ENCODE assay signal across 9 mouse cellular contexts in genomic region chr19:43920453-43921300, GRCm38 (mm10). TPM values are rescaled to one million over a fixed set of nuclear protein-coding genes. Genes with fewer than 3 reads are reported as not detected.
DNase-seq lines count a peak whose midpoint lies in the region; ATAC-seq and TF ChIP-seq lines count a peak whose summit lies in the region.
"Had no signal": no experiment of that assay in that cellular context is flagged by ENCODE, and none has a peak within 500 bp of the region (broad histone marks: within the 10 kb centered on the region; RNA-seq: fewer than 3 reads in every experiment).

No protein-coding gene starts in this region.

- no peak for DNase-seq in forebrain, embryonic 10.5 days (ENCODE audit: extremely low spot score, low spot score)
- peak; percentile 47 to 68 for DNase-seq in kidney, postnatal 25 days
- DNase-seq in midbrain, postnatal 0 days (ENCODE audit: low spot score): no peak
- DNase-seq in left cerebral cortex, adult 9 months (ENCODE audit: low spot score in 2 of 2): no peak
- DNase-seq in spleen, postnatal 4 days (ENCODE audit: low spot score in 2 of 2): no peak
- DNase-seq in thymus, postnatal 36 days: no peak
- DNase-seq: cerebellum, adult 2 months had no signal

- no peak overlapping the region for H3K9ac ChIP-seq in forebrain, embryonic 15.5 days (replicated peaks)
- H3K9ac ChIP-seq in heart, embryonic 12.5 days: peak overlapping the region; percentile 37
- H3K9ac ChIP-seq in midbrain, postnatal 0 days (replicated peaks; ENCODE audit: low read length, poor library complexity, severe bottlenecking): no peak overlapping the region

- peaks cover 5% of the 10 kb centered on the region for H3K9me3 ChIP-seq in forebrain, embryonic 10.5 days
- H3K9me3 ChIP-seq in forebrain, embryonic 15.5 days: no peaks in the 10 kb centered on the region
- H3K9me3 ChIP-seq in heart, embryonic 12.5 days (replicated peaks): peaks cover 6% of the 10 kb centered on the region
- no peaks in the 10 kb centered on the region for H3K9me3 ChIP-seq in midbrain, postnatal 0 days (ENCODE audit: low read length)

- H3K4me3 ChIP-seq in forebrain, embryonic 10.5 days: peak overlapping the region; percentile 29
- H3K4me3 ChIP-seq in forebrain, embryonic 15.5 days: no peak overlapping the region
- peak overlapping the region; percentile 38 for H3K4me3 ChIP-seq in heart, embryonic 12.5 days
- H3K4me3 ChIP-seq in midbrain, postnatal 0 days (ENCODE audit: low read depth, low read length): no peak overlapping the region

- no peak overlapping the region for H3K4me2 ChIP-seq in forebrain, embryonic 15.5 days (replicated peaks)
- H3K4me2 ChIP-seq in heart, embryonic 12.5 days: peak overlapping the region; percentile 72
- H3K4me2 ChIP-seq in midbrain, postnatal 0 days (ENCODE audit: low read depth, low read length, poor library complexity, severe bottlenecking): peak overlapping the region; percentile 28

- ATAC-seq in forebrain, embryonic 15.5 days (replicated peaks): no peak
- no peak for ATAC-seq in heart, embryonic 12.5 days (ENCODE audit: insufficient number of reproducible peaks, low FRiP score)
- no peak for ATAC-seq in midbrain, postnatal 0 days (ENCODE audit: low FRiP score)

- 15% methylated on average over 32 of the region's 32 CpGs for WGBS in forebrain, embryonic 10.5 days
- 24% methylated on average over 32 of the region's 32 CpGs for WGBS in forebrain, embryonic 15.5 days
- WGBS in heart, embryonic 12.5 days: 11% methylated on average over 32 of the region's 32 CpGs
- WGBS in midbrain, postnatal 0 days: 28% methylated on average over 32 of the region's 32 CpGs

- peaks cover 15% of the 10 kb centered on the region for H3K4me1 ChIP-seq in forebrain, embryonic 10.5 days
- H3K4me1 ChIP-seq in forebrain, embryonic 15.5 days: no peaks in the 10 kb centered on the region
- peaks cover 49% of the 10 kb centered on the region for H3K4me1 ChIP-seq in heart, embryonic 12.5 days (replicated peaks)
- no peaks in the 10 kb centered on the region for H3K4me1 ChIP-seq in midbrain, postnatal 0 days (ENCODE audit: insufficient read depth, low read length)

- peaks cover 2% of the 10 kb centered on the region; the same call in 1 of the 2 replicates for H3K36me3 ChIP-seq in forebrain, embryonic 10.5 days (replicated peaks)
- H3K36me3 ChIP-seq in forebrain, embryonic 15.5 days: no peaks in the 10 kb centered on the region
- H3K36me3 ChIP-seq in heart, embryonic 12.5 days: peaks cover 12% of the 10 kb centered on the region
- no peaks in the 10 kb centered on the region for H3K36me3 ChIP-seq in midbrain, postnatal 0 days (ENCODE audit: insufficient read depth, low read length)

- no peak for TF ChIP-seq CTCF in midbrain, postnatal 0 days (IDR thresholded peaks at IDR 0.05)

- H3K27me3 ChIP-seq in forebrain, embryonic 10.5 days (ENCODE audit: poor library complexity, severe bottlenecking): peaks cover 17% of the 10 kb centered on the region
- no peaks in the 10 kb centered on the region for H3K27me3 ChIP-seq in forebrain, embryonic 15.5 days
- no peaks in the 10 kb centered on the region for H3K27me3 ChIP-seq in heart, embryonic 12.5 days (replicated peaks)
- no peaks in the 10 kb centered on the region for H3K27me3 ChIP-seq in midbrain, postnatal 0 days (ENCODE audit: insufficient read depth, low read length)

- no peak overlapping the region for H3K27ac ChIP-seq in forebrain, embryonic 10.5 days
- H3K27ac ChIP-seq in forebrain, embryonic 15.5 days (replicated peaks): no peak overlapping the region
- peak overlapping the region; percentile 46; the same call in 1 of the 2 replicates for H3K27ac ChIP-seq in heart, embryonic 12.5 days (ENCODE audit: poor library complexity, severe bottlenecking)
- no peak overlapping the region for H3K27ac ChIP-seq in midbrain, postnatal 0 days (ENCODE audit: low read depth, low read length)

RNA-seq across cellular contexts. Expression of gene Dnmbp, which starts 19.3 kb away (rescaled TPM):
- 17.6 and 18.4 TPM in 2 replicates for polyA plus RNA-seq in forebrain, embryonic 10.5 days (2016; fragmentation: Nextera tagmentation; extraction: Ambion mirVana)
- polyA plus RNA-seq in forebrain, embryonic 15.5 days (2015; fragmentation: Nextera tagmentation; extraction: Ambion mirVana): 8.1 and 8.7 TPM in 2 replicates
- polyA plus RNA-seq in heart, embryonic 12.5 days (2016; fragmentation: Nextera tagmentation; extraction: Ambion mirVana): 11.8 and 11.9 TPM in 2 replicates
- total RNA-seq in midbrain, postnatal 0 days (2014; rRNA removed): 11.7 and 15.7 TPM in 2 replicates
- polyA plus RNA-seq in midbrain, postnatal 0 days (2015; fragmentation: Nextera tagmentation; extraction: Ambion mirVana): 5.6 and 5.9 TPM in 2 replicates

Comparison
In these comparisons a context has a peak if more than half of its experiments do, and no peak if none do; other contexts are left out.
1. H3K4me3 ChIP-seq: peak in forebrain, embryonic 10.5 days (single experiment) and heart, embryonic 12.5 days (single experiment); none in forebrain, embryonic 15.5 days (single experiment) and midbrain, postnatal 0 days (single experiment).
2. DNase-seq: peak in kidney, postnatal 25 days (2 of 2); none in forebrain, embryonic 10.5 days (single experiment), midbrain, postnatal 0 days (single experiment), left cerebral cortex, adult 9 months (0 of 2), spleen, postnatal 4 days (0 of 2) and thymus, postnatal 36 days (0 of 2).